ENCODE assay signal across 10 mouse cellular contexts in genomic region chr10:117731244-117732101, GRCm38 (mm10). TPM values are rescaled to one million over a fixed set of nuclear protein-coding genes. Genes with fewer than 3 reads are reported as not detected.
DNase-seq lines count a peak whose midpoint lies in the region; ATAC-seq and TF ChIP-seq lines count a peak whose summit lies in the region.
"Had no signal": no experiment of that assay in that cellular context is flagged by ENCODE, and none has a peak within 500 bp of the region (broad histone marks: within the 10 kb centered on the region; RNA-seq: fewer than 3 reads in every experiment).

No protein-coding gene starts in this region.

- H3K4me3 ChIP-seq in kidney, embryonic 15.5 days (replicated peaks): no peak overlapping the region
- H3K4me3 ChIP-seq in ES-Bruce4 (ENCODE audit: low read depth, low read length): no peak overlapping the region
- H3K4me3 ChIP-seq in bone marrow macrophage, adult 2 months (ENCODE audit: insufficient read depth, low read length): no peak overlapping the region
- no peak overlapping the region for H3K4me3 ChIP-seq in heart, postnatal 0 days (ENCODE audit: low read depth, low read length)
- H3K4me3 ChIP-seq in liver, adult 2 months (ENCODE audit: insufficient read depth, low read depth, low read length): no peak overlapping the region
- no peak overlapping the region for H3K4me3 ChIP-seq in forebrain, embryonic 15.5 days
- H3K4me3 ChIP-seq: embryonic facial prominence, embryonic 15.5 days; midbrain, embryonic 12.5 days had no signal

- H3K79me2 ChIP-seq in liver, adult 2 months (ENCODE audit: control insufficient read depth, insufficient read depth, low read length): no peaks in the 10 kb centered on the region

- DNase-seq in kidney, adult 11 months: peak; percentile 78
- DNase-seq in heart, postnatal 0 days (ENCODE audit: low spot score): peak; percentile 77
- DNase-seq in liver, adult 2 months (ENCODE audit: extremely low read depth, low read depth, low spot score): peak; percentile 81
- DNase-seq in ovary, postnatal 36 days (ENCODE audit: low spot score): peak; percentile 55

- peaks cover 5% of the 10 kb centered on the region for H3K36me3 ChIP-seq in kidney, embryonic 15.5 days
- no peaks in the 10 kb centered on the region for H3K36me3 ChIP-seq in ES-Bruce4 (ENCODE audit: control insufficient read depth, insufficient read depth, low read length, poor library complexity, severe bottlenecking)
- H3K36me3 ChIP-seq in heart, postnatal 0 days (replicated peaks; ENCODE audit: control insufficient read depth, insufficient read depth, low read length): no peaks in the 10 kb centered on the region
- no peaks in the 10 kb centered on the region; the same call in 1 of the 2 replicates for H3K36me3 ChIP-seq in liver, adult 2 months (ENCODE audit: control insufficient read depth, insufficient read depth, low read length)
- peaks cover 6% of the 10 kb centered on the region; the same call in 1 of the 2 replicates for H3K36me3 ChIP-seq in forebrain, embryonic 15.5 days

- peak; percentile 97 for TF ChIP-seq CTCF in ES-Bruce4 (IDR thresholded peaks at IDR 0.05; ENCODE audit: low read depth, low read length)
- TF ChIP-seq CTCF in bone marrow macrophage, adult 2 months (IDR thresholded peaks at IDR 0.05; ENCODE audit: low read depth, low read length): peak; percentile 91
- TF ChIP-seq CTCF in heart, postnatal 0 days (IDR thresholded peaks at IDR 0.05; ENCODE audit: low read depth): peak; percentile 82
- peak; percentile 88 for TF ChIP-seq CTCF in liver, adult 2 months (IDR thresholded peaks at IDR 0.05; ENCODE audit: low read depth, low read length)

- H3K27me3 ChIP-seq in kidney, embryonic 15.5 days: no peaks in the 10 kb centered on the region
- no peaks in the 10 kb centered on the region for H3K27me3 ChIP-seq in ES-Bruce4 (ENCODE audit: control insufficient read depth, insufficient read depth, low read length, poor library complexity, severe bottlenecking)
- H3K27me3 ChIP-seq in heart, postnatal 0 days (ENCODE audit: control insufficient read depth, insufficient read depth, low read length): no peaks in the 10 kb centered on the region
- no peaks in the 10 kb centered on the region for H3K27me3 ChIP-seq in liver, adult 2 months (ENCODE audit: control insufficient read depth, insufficient read depth, low read length)
- H3K27me3 ChIP-seq in forebrain, embryonic 15.5 days: no peaks in the 10 kb centered on the region
- H3K27me3 ChIP-seq: embryonic facial prominence, embryonic 15.5 days; midbrain, embryonic 12.5 days had no signal

- no peak overlapping the region for H3K4me2 ChIP-seq in kidney, embryonic 15.5 days
- no peak overlapping the region for H3K4me2 ChIP-seq in heart, postnatal 0 days (ENCODE audit: low read depth, low read length)
- H3K4me2 ChIP-seq in forebrain, embryonic 15.5 days (replicated peaks): no peak overlapping the region
- H3K4me2 ChIP-seq: embryonic facial prominence, embryonic 15.5 days; midbrain, embryonic 12.5 days had no signal

- no peak for TF ChIP-seq EP300 in ES-Bruce4 (IDR thresholded peaks at IDR 0.05; ENCODE audit: insufficient read depth, low read depth, low read length)
- TF ChIP-seq EP300 in heart, postnatal 0 days (IDR thresholded peaks at IDR 0.05; ENCODE audit: low read depth): no peak

- no peaks in the 10 kb centered on the region for H3K9me3 ChIP-seq in kidney, embryonic 15.5 days (replicated peaks)
- H3K9me3 ChIP-seq in ES-Bruce4 (replicated peaks; ENCODE audit: control insufficient read depth, insufficient read depth, low read length, poor library complexity, severe bottlenecking): no peaks in the 10 kb centered on the region
- H3K9me3 ChIP-seq in heart, postnatal 0 days (replicated peaks; ENCODE audit: control insufficient read depth, low read length): no peaks in the 10 kb centered on the region
- no peaks in the 10 kb centered on the region for H3K9me3 ChIP-seq in forebrain, embryonic 15.5 days
- H3K9me3 ChIP-seq: embryonic facial prominence, embryonic 15.5 days; midbrain, embryonic 12.5 days had no signal

- ATAC-seq in kidney, embryonic 15.5 days (replicated peaks; ENCODE audit: low FRiP score): no peak
- peak; percentile 82 for ATAC-seq in heart, postnatal 0 days (ENCODE audit: insufficient read depth, low read depth)
- ATAC-seq in forebrain, embryonic 15.5 days (replicated peaks): no peak

- H3K4me1 ChIP-seq in kidney, embryonic 15.5 days: no peaks in the 10 kb centered on the region
- H3K4me1 ChIP-seq in ES-Bruce4 (ENCODE audit: control insufficient read depth, insufficient read depth, low read length): no peaks in the 10 kb centered on the region
- 0 out of 2 replicates have a peak, but pooled peaks cover 2% of the 10 kb centered on the region for H3K4me1 ChIP-seq in bone marrow macrophage, adult 2 months (ENCODE audit: control insufficient read depth, insufficient read depth, low read length)
- H3K4me1 ChIP-seq in heart, postnatal 0 days (ENCODE audit: control insufficient read depth, insufficient read depth): no peaks in the 10 kb centered on the region
- peaks cover 17% of the 10 kb centered on the region for H3K4me1 ChIP-seq in liver, adult 2 months (ENCODE audit: control insufficient read depth, insufficient read depth, low read length)
- H3K4me1 ChIP-seq in forebrain, embryonic 15.5 days: no peaks in the 10 kb centered on the region
- H3K4me1 ChIP-seq: embryonic facial prominence, embryonic 15.5 days; midbrain, embryonic 12.5 days had no signal

- TF ChIP-seq POLR2A in ES-Bruce4 (IDR thresholded peaks at IDR 0.05; ENCODE audit: insufficient read depth, low read length): no peak
- TF ChIP-seq POLR2A in bone marrow macrophage, adult 2 months (IDR thresholded peaks at IDR 0.05; ENCODE audit: borderline replicate concordance, low read depth, low read length): no peak
- no peak for TF ChIP-seq POLR2A in liver, adult 2 months (IDR thresholded peaks at IDR 0.05; ENCODE audit: extremely low read depth, insufficient read depth, low read length)

- H3K27ac ChIP-seq in kidney, embryonic 15.5 days: no peak overlapping the region
- H3K27ac ChIP-seq in ES-Bruce4 (ENCODE audit: insufficient read depth, low read length): no peak overlapping the region
- H3K27ac ChIP-seq in bone marrow macrophage, adult 2 months (ENCODE audit: insufficient read depth, low read depth, low read length): no peak overlapping the region
- no peak overlapping the region for H3K27ac ChIP-seq in heart, postnatal 0 days (ENCODE audit: low read depth)
- H3K27ac ChIP-seq in liver, adult 2 months (replicated peaks; ENCODE audit: insufficient read depth, low read depth, low read length): no peak overlapping the region
- no peak overlapping the region for H3K27ac ChIP-seq in forebrain, embryonic 15.5 days (replicated peaks)
- H3K27ac ChIP-seq: embryonic facial prominence, embryonic 15.5 days; midbrain, embryonic 12.5 days had no signal

- whole genome bisulfite sequencing in kidney, embryonic 15.5 days: 52% methylated on average over 15 of the region's 15 CpGs
- WGBS in heart, postnatal 0 days: 49% methylated on average over 14 of the region's 15 CpGs
- WGBS in liver, adult 2 months: 50% methylated on average over 15 of the region's 15 CpGs
- WGBS in forebrain, embryonic 15.5 days: 60% methylated on average over 15 of the region's 15 CpGs

- no peak overlapping the region for H3K9ac ChIP-seq in kidney, embryonic 15.5 days
- H3K9ac ChIP-seq in ES-Bruce4 (ENCODE audit: low read depth, poor library complexity, severe bottlenecking): no peak overlapping the region
- H3K9ac ChIP-seq in heart, postnatal 0 days (replicated peaks; ENCODE audit: low read depth, low read length): no peak overlapping the region
- no peak overlapping the region for H3K9ac ChIP-seq in liver, adult 2 months (ENCODE audit: low read depth, low read length)
- no peak overlapping the region for H3K9ac ChIP-seq in forebrain, embryonic 15.5 days (replicated peaks)
- H3K9ac ChIP-seq: embryonic facial prominence, embryonic 15.5 days; midbrain, embryonic 12.5 days had no signal

RNA-seq across cellular contexts. Expression of gene Slc35e3, which starts 14.7 kb away (rescaled TPM):
- 14.8 and 15.0 TPM in 2 replicates for polyA plus RNA-seq in kidney, embryonic 15.5 days (2015; fragmentation: Nextera tagmentation; extraction: Ambion mirVana)
- 19.7 and 25.0 TPM in 2 replicates for polyA plus RNA-seq in ES-Bruce4 (2011; ENCODE audit: insufficient read depth, insufficient read length, low read depth, missing spikeins)
- 5.4 and 10.6 TPM in 2 replicates for polyA plus RNA-seq in bone marrow macrophage, adult 2 months (2012; ENCODE audit: insufficient read depth, insufficient read length, missing spikeins)
- total RNA-seq in heart, postnatal 0 days (2014; rRNA removed; ENCODE audit: low replicate concordance): 5.1 and 6.8 TPM in 2 replicates
- polyA plus RNA-seq in heart, postnatal 0 days (2015; fragmentation: Nextera tagmentation; extraction: Ambion mirVana): 4.1 and 4.2 TPM in 2 replicates
- total RNA-seq in liver, adult 2 months (2014; rRNA removed): 4.1 and 5.2 TPM in 2 replicates
- polyA plus RNA-seq in liver, adult 2 months (2012; rRNA removed): 5.2 and 7.1 TPM in 2 replicates
- 29.6 and 31.7 TPM in 2 replicates for polyA plus RNA-seq in forebrain, embryonic 15.5 days (2015; fragmentation: Nextera tagmentation; extraction: Ambion mirVana)

RNA-seq across cellular contexts. Expression of gene Mdm2, which starts 20.9 kb away (rescaled TPM):
- 47.4 and 49.7 TPM in 2 replicates for polyA plus RNA-seq in kidney, embryonic 15.5 days (2015; fragmentation: Nextera tagmentation; extraction: Ambion mirVana)
- polyA plus RNA-seq in ES-Bruce4 (2011; ENCODE audit: insufficient read depth, insufficient read length, low read depth, missing spikeins): 325 and 334 TPM in 2 replicates
- polyA plus RNA-seq in bone marrow macrophage, adult 2 months (2012; ENCODE audit: insufficient read depth, insufficient read length, missing spikeins): 94.2 and 95.5 TPM in 2 replicates
- 47.3 and 93.0 TPM in 2 replicates for total RNA-seq in heart, postnatal 0 days (2014; rRNA removed; ENCODE audit: low replicate concordance)
- 27.1 and 31.3 TPM in 2 replicates for polyA plus RNA-seq in heart, postnatal 0 days (2015; fragmentation: Nextera tagmentation; extraction: Ambion mirVana)
- 24.6 and 27.7 TPM in 2 replicates for total RNA-seq in liver, adult 2 months (2014; rRNA removed)
- polyA plus RNA-seq in liver, adult 2 months (2012; rRNA removed): 18.2 and 19.8 TPM in 2 replicates
- polyA plus RNA-seq in forebrain, embryonic 15.5 days (2015; fragmentation: Nextera tagmentation; extraction: Ambion mirVana): 63.5 and 67.8 TPM in 2 replicates
